Mouse (Mus musculus): ENCODE results near the gene Agmat. TPM values are rescaled to one million over a fixed set of nuclear protein-coding genes. Genes with fewer than 3 reads are reported as not detected.
"Not testable (repeated sequence)": the region's sequence is repeated elsewhere in the genome, so short reads cannot be mapped to it uniquely, and the experiment has no call there.

Gene Agmat
- polyA plus RNA-seq, 1 experiment from 2014 or later, result 16.3 TPM

DNA sequence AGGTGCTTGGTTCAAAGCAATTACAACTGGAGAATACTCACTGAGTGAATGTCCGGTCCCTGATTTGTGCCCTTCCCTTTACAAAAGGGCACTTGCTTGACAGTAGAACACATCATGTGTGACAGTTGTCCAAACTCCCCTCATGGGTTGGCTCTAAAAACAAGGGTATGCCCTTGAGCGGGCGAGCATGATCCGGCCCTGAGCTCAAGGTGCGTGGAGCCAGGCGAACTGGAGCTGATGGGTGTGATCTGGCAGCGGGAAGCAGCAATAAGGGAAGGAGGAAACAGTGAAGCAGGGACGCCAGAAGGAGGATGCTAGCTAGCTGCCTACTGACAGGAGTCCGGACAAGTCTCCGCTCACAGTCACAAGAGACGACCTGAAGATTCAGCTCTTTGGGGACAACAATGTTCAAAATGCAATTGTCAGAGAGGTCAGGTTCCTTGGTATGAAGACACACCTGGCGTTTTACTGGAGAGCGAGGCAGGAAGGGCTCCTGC, 15.7 kb downstream of the Agmat start:
- Histone ChIP-seq H3K36me3 (peaks cover 81% of the 10 kb centered on the region), H3K4me3 (no peak overlapping the region), H3K9me3 (replicated peaks) (no peaks in the 10 kb centered on the region), H3K4me1 (peaks cover 51% of the 10 kb centered on the region), H3K9ac (no peak overlapping the region), H3K4me2 (no peak overlapping the region), H3K27me3 (replicated peaks) (no peaks in the 10 kb centered on the region), H3K27ac (peak overlapping the region; percentile 28; the same call in 1 of the 2 replicates)
- no peak for ATAC-seq
- 85% methylated on average over 13 of the region's 13 CpGs for WGBS (ENCODE audit: insufficient replicate concordance)

DNA sequence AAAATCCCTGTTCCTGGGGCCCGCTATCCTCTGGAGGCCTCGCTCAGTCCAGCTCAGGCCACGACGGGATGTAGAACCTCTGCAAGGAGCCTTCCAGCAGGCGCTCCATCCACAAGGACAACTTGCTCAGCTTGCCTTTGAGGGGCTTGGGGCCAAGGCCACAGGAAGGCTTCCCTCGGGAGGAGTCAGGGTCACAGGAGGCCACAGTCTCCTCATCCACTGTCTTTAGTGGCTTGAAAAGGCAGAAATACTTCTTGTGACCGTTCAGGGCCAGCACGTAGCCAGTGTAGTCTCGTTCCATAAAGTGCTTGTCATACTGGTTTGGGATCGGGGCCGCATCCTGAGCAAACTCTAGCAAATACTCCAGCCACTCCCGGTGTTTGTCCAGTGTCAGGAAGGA, 17.0 kb downstream of the Agmat start:
- Histone ChIP-seq H3K9ac (no peak overlapping the region), H3K9me3 (replicated peaks) (no peaks in the 10 kb centered on the region), H3K36me3 (peaks cover 89% of the 10 kb centered on the region), H3K27me3 (replicated peaks) (no peaks in the 10 kb centered on the region), H3K4me2 (no peak overlapping the region), H3K4me3 (no peak overlapping the region), H3K27ac (peak overlapping the region; percentile 28; the same call in 1 of the 2 replicates), H3K4me1 (peaks cover 51% of the 10 kb centered on the region)
- no peak for ATAC-seq
- 89% methylated on average over 12 of the region's 12 CpGs for WGBS (ENCODE audit: insufficient replicate concordance)

- H3K4me2 ChIP-seq, result no peak overlapping the region
- H3K36me3 ChIP-seq, result peaks cover 96% of the 10 kb centered on the region
- no peaks in the 10 kb centered on the region for H3K27me3 ChIP-seq (replicated peaks)
- H3K4me1 ChIP-seq, result peaks cover 51% of the 10 kb centered on the region
- H3K9me3 ChIP-seq (replicated peaks), result no peaks in the 10 kb centered on the region
- H3K9ac ChIP-seq, result no peak overlapping the region
- WGBS (ENCODE audit: insufficient replicate concordance), result 80% methylated on average over 3 of the region's 3 CpGs
- 0 out of 2 replicates have a peak overlapping the region, but pooled peaks have one; percentile 4 for H3K27ac ChIP-seq
- no peak overlapping the region for H3K4me3 ChIP-seq
- ATAC-seq, result no peak
These were observed 18.5 kb downstream of the Agmat start for GRCm38 (mm10) chr4:141765008-141765407.

- Histone ChIP-seq H3K9me3 (replicated peaks) (no peaks in the 10 kb centered on the region), H3K4me1 (peaks cover 55% of the 10 kb centered on the region), H3K36me3 (peaks cover 96% of the 10 kb centered on the region), H3K9ac (no peak overlapping the region), H3K27me3 (replicated peaks) (no peaks in the 10 kb centered on the region), H3K4me2 (peak overlapping the region; percentile 65; the same call in 1 of the 2 replicates), H3K27ac (peak overlapping the region; percentile 91), H3K4me3 (no peak overlapping the region)
- ATAC-seq, result no peak
- 62% methylated on average over 8 of the region's 8 CpGs for WGBS (ENCODE audit: insufficient replicate concordance)
These were observed 19.8 kb downstream of the Agmat start for GRCm38 (mm10) chr4:141766316-141766667.

- H3K27me3 ChIP-seq (replicated peaks), result no peaks in the 10 kb centered on the region
- H3K9me3 ChIP-seq (replicated peaks), result no peaks in the 10 kb centered on the region
- H3K27ac ChIP-seq, result peak overlapping the region; percentile 91
- H3K36me3 ChIP-seq, result peaks cover 96% of the 10 kb centered on the region
- H3K4me2 ChIP-seq, result peak overlapping the region; percentile 65
- H3K9ac ChIP-seq, result peak overlapping the region; percentile 59
- H3K4me1 ChIP-seq, result peaks cover 60% of the 10 kb centered on the region
- ATAC-seq, result no peak
- peak overlapping the region; percentile 33 for H3K4me3 ChIP-seq
- 71% methylated on average over 19 of the region's 19 CpGs for WGBS (ENCODE audit: insufficient replicate concordance)
These were observed 20.3 kb downstream of the Agmat start for GRCm38 (mm10) chr4:141766668-141767352.

GRCm38 (mm10) chr4:141767353-141768036, 21.0 kb downstream of the Agmat start:
- Histone ChIP-seq H3K9ac (peak overlapping the region; percentile 59), H3K4me3 (peak overlapping the region; percentile 33), H3K9me3 (replicated peaks) (no peaks in the 10 kb centered on the region), H3K4me1 (peaks cover 67% of the 10 kb centered on the region), H3K36me3 (peaks cover 96% of the 10 kb centered on the region), H3K27me3 (replicated peaks) (no peaks in the 10 kb centered on the region), H3K4me2 (peak overlapping the region; percentile 65), H3K27ac (peak overlapping the region; percentile 91)
- WGBS (ENCODE audit: insufficient replicate concordance), result 59% methylated on average over 19 of the region's 19 CpGs
- peak; percentile 92 for ATAC-seq

DNA sequence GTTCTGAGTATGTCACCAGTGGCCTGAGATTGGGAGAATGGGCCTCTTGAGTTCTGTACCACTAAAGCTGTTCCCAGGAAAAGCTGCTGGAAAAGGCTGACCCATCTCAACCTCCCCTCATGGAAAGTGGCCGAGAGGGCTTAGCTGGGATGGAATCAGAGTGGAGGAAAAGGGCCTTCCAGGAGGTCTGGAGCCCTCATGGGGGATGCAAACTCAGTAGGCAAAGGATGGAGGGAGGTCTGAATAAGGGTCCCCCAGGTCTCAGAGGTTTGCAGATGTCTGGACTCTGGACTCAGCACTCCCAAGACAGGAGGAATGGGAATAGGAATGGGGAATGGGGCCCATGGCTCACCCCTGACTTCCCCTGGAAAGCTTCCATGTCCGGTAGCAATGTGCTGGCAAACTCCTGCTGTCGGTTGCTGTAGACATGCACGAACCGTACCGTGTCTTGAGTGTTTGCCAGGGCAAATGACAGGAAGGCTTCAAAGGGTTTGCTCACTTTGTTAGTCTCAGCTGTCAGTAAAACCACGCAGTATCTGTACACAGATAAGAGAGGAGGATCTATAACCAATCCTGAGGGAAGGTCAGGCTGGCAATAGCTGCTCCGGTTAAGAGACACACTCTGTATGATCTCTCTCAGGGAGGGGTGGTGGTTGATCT, 23.2 kb downstream of the Agmat start:
- no peaks in the 10 kb centered on the region for H3K27me3 ChIP-seq (replicated peaks)
- H3K9ac ChIP-seq, result 0 out of 2 replicates have a peak overlapping the region, but pooled peaks have one; percentile 23
- 61% methylated on average over 8 of the region's 8 CpGs for WGBS (ENCODE audit: insufficient replicate concordance)
- no peak overlapping the region for H3K4me3 ChIP-seq
- ATAC-seq, result no peak
- H3K4me1 ChIP-seq, result peaks cover 71% of the 10 kb centered on the region
- peaks cover 96% of the 10 kb centered on the region for H3K36me3 ChIP-seq
- H3K27ac ChIP-seq, result peak overlapping the region; percentile 43
- H3K9me3 ChIP-seq (replicated peaks), result no peaks in the 10 kb centered on the region
- H3K4me2 ChIP-seq, result no peak overlapping the region

GRCm38 (mm10) chr4:141771823-141772222, 25.4 kb downstream of the Agmat start:
- no peaks in the 10 kb centered on the region for H3K9me3 ChIP-seq (replicated peaks)
- H3K9ac ChIP-seq, result no peak overlapping the region
- WGBS (ENCODE audit: insufficient replicate concordance), result 25% methylated on average over 8 of the region's 8 CpGs
- H3K4me3 ChIP-seq, result no peak overlapping the region
- no peak overlapping the region for H3K4me2 ChIP-seq
- peak; percentile 8; the same call in 1 of the 2 replicates for ATAC-seq
- H3K36me3 ChIP-seq, result peaks cover 100% of the 10 kb centered on the region
- H3K27ac ChIP-seq, result peak overlapping the region; percentile 67
- peaks cover 61% of the 10 kb centered on the region for H3K4me1 ChIP-seq
- H3K27me3 ChIP-seq (replicated peaks), result no peaks in the 10 kb centered on the region

- not testable (repeated sequence) for H3K27me3 ChIP-seq (replicated peaks); ATAC-seq; H3K4me2 ChIP-seq; H3K4me3 ChIP-seq; H3K9ac ChIP-seq; H3K9me3 ChIP-seq (replicated peaks)
- Histone ChIP-seq H3K36me3 (peaks cover 99% of the 10 kb centered on the region), H3K27ac (0 out of 2 replicates have a peak overlapping the region, but pooled peaks have one; percentile 67), H3K4me1 (peaks cover 49% of the 10 kb centered on the region)
- WGBS (ENCODE audit: insufficient replicate concordance), result 79% methylated on average over 4 of the region's 4 CpGs
These were observed 26.5 kb downstream of the Agmat start for GRCm38 (mm10) chr4:141773019-141773418.

- no peak overlapping the region for H3K27ac ChIP-seq
- H3K27me3 ChIP-seq (replicated peaks), result no peaks in the 10 kb centered on the region
- H3K4me3 ChIP-seq, result no peak overlapping the region
- H3K36me3 ChIP-seq, result peaks cover 99% of the 10 kb centered on the region
- H3K4me1 ChIP-seq, result peaks cover 5% of the 10 kb centered on the region; the same call in 1 of the 2 replicates
- WGBS (ENCODE audit: insufficient replicate concordance), result 86% methylated on average over 8 of the region's 8 CpGs
- no peak overlapping the region for H3K4me2 ChIP-seq
- no peaks in the 10 kb centered on the region for H3K9me3 ChIP-seq (replicated peaks)
- ATAC-seq, result no peak
- H3K9ac ChIP-seq, result no peak overlapping the region
These were observed 33.4 kb downstream of the Agmat start for GRCm38 (mm10) chr4:141779828-141780227.

DNA sequence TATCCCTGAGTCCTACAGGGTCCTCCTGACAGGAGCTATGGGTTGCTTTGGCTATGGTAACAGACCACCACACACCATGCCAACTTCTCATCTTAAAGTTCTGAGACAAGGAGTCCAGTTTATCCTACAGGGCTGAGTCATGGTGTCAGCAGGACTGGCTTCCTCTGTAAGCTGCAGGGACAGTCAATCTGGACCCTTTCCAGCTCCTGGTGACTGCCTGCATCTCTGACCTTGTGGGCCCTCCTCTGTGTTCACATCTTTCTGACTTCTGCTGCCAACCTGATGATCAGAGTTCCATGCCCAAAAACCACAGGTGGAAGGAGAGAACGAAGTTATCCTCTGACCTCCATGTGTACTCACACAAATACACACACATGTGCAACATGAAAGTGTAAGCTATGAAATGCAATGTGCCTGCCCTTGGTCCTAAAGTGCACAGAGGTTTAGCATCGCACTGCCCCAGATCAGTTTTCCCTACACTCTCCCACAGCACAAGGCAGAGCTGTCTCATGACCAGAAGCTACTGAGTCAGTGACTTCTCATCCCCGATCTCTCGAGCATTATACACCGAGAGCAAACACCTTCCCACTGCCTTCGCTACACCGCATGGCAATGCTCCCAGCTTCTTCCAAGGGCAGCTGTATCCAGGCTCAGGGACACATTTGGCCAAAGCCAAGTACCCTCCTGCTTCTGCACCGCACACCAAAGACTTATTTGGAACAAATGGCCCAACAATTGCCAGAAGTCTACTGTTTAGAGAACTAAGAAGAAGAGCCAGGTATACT, 34.9 kb downstream of the Agmat start:
- peaks cover 5% of the 10 kb centered on the region; the same call in 1 of the 2 replicates for H3K4me1 ChIP-seq
- WGBS (ENCODE audit: insufficient replicate concordance), result 91% methylated on average over 8 of the region's 8 CpGs
- ATAC-seq, result no peak
- peaks cover 97% of the 10 kb centered on the region for H3K36me3 ChIP-seq
- no peak overlapping the region for H3K4me2 ChIP-seq
- no peaks in the 10 kb centered on the region for H3K9me3 ChIP-seq (replicated peaks)
- H3K4me3 ChIP-seq, result no peak overlapping the region
- H3K27ac ChIP-seq, result no peak overlapping the region
- H3K9ac ChIP-seq, result no peak overlapping the region
- no peaks in the 10 kb centered on the region for H3K27me3 ChIP-seq (replicated peaks)

Data from liver, embryonic 12.5 days (tissue).